Mouse (Mus musculus) T-helper 2 cell (primary cell): Measurements from ENCODE around the gene Chst10.

ENCODE experiments used
- in situ Hi-C: fragments of 300-600 bp; cut with MboI, MseI; formaldehyde crosslinking; loops from one replicate; pipeline ENCODE4 v1.15.1; 2025; ENCODE audit warnings: high pct_unique_total_duplicates

Chst10 gene

GRCm38 (mm10) chr1:38817268-38817667, 80.7 kb downstream of the Chst10 start:
- in situ Hi-C loops: no loop called here

GRCm38 (mm10) chr1:38816306-38816705, 81.7 kb downstream of the Chst10 start:
- in situ Hi-C loops: no loop called here
